Mouse (Mus musculus) heart, adult 9 months (tissue): ENCODE measurements around the gene Eps8l3.

Experiments
- DNase-seq, 2 experiments: peaks; one replicate each; pipeline ENCODE4 v3.0.0; 2022; ENCODE audit warnings: low spot score in 2 of 2

Gene Eps8l3

DNA sequence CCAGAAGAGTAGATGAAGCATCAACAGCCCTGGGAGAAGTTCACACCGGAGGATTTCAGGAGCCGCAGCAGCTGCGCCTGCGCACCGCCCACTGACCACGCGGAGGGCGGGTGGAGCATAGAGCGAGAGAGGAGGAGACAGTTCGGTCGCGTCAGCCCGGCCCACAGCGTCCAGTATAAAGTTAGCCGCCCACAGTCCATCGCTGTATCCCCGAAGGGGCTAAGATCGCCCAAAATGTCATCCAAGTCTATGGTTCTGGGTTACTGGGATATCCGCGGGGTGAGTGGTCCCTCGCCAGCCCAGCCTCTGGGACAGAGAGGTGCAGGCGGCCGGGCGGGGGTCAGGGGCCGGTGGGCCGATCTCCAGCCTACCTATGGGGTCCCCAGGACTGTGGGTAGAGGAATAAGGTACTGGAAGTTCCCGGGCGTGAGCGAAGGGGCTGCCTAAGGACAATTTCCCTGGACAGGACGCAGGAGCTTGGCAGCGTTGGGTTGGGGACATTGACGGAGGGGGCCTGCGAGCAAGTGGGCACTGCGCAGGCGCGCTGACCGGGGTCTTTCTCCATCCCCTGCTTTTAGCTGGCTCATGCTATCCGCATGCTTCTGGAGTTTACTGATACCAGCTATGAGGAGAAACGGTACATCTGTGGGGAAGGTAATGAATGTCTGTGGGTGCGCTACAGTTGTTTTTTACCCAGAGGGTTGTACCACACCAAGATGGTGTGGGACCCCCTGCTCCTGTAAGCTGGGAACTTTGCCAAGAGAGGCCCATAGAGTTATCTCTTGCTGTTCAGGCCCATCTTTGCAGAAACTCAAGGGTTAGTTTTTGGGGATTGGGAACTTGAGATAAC is 18.9 kb downstream of the Eps8l3 start, which contains the start of gene Gstm5:
Gstm5 (plus strand) TSS at position 102 of the 850 bp plus-strand sequence.
- peak; percentile 80 to 83 for DNase-seq

DNA sequence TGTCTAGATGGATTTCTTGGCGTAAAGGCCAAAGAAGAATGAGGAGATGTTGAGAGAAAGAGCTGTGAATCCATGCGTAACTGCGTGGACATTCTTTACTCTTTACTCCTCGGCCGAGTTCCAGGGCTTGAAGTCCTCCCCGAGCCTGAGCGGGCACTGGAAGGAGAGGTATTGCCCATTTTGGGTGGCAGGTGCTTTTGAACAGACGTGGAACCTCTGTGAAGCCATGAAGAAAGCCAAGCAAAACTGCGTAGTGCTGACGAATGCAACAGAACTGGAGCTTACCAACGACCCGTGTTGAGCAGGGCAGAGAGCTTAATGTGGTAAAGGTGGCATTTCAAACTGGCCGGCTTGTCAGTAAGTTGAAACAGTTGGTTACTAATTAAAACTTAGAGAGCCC is 21.7 kb downstream of the Eps8l3 start:
- no peak for DNase-seq

DNA sequence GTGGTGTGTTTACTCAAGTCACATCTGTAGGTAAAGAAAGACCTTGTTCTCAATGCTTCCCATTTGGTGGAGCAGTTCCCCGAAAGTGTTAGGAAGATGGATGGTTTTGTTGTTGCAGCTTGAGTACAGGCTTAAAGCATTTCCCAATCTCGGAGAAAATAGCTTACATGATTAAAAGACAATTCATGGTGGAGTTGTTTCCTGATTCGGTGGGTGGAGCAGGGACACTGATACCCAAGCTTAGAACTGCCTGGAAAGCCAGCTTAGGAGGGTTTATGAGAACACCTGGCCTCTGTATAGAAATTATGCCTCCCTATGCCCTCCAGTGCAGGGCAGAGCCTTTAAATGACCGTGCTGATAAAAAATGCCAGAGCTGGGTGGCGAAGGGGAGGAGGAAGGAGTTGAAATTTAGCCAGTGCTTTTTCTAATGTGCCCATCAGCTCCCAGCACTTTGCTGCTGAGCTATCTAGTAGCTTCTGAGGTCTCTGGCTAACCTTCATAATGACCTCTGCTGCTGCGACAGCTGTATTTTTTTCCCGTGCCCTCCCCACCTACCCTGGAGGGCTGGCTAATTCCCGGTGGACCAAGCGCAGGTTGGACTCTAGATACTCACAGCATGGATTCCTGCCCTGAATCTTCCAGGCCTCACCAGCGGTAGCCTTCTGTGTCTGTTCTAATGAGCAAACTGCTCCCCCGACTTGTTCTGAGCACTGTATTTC is 24.1 kb downstream of the Eps8l3 start:
- DNase-seq = no peak

DNA sequence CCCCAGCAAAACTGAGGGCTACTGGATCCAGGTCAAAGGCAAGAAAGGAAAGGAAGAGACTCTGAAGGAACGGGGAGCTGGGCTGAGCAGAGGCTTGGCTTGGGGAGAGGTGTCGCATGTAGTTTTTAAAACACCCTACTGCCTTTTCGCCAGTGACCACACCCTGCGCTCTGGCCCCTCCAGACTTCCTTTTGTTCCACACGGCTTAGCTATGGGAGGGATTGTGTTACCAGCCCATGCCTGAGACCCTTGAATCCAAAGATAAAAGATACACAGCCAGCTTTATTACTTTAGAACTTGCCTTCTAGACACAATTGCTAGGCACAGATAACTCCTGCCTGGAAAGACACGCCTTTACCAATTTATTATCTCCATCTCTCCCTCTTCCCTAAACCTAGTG is 28.9 kb downstream of the Eps8l3 start:
- DNase-seq = no peak

DNA sequence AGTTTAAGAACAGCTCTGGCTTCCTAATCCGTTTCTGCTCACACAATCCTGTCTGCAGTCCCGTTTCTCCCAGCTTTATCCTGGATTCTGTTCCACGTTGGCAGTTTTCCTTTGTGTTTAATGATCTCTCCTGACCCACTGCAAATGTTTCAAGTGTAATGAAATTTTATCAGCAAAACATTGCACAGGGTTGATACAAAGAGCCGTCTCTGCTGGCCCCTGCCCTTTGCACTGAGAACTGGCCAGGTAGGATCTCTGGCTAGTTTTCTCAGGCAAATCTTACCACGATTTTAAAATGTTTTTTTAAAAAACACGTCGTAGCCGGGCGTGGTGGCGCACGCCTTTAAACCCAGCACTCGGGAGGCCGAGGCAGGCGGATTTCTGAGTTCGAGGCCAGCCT is 39.6 kb downstream of the Eps8l3 start:
- DNase-seq = no peak

DNA sequence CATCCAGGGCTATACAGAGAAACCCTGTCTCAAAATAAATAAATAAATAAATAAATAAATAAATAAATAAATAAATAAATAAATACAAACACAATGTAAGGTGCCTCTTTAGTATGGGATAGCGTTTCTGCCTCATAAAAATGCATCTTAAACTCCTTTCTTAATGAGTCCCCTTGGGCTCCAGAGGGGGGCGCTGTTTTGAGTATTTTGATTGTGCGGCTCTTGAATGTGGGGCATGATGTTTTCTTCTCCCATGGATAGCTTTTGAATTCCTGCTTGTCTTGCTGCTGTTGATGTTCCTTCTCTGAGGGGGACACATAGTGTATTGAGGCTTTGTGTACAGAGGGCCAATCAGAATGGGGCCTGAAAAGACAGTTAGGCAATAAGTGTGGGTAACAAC is 40.1 kb downstream of the Eps8l3 start:
- DNase-seq = no peak

DNA sequence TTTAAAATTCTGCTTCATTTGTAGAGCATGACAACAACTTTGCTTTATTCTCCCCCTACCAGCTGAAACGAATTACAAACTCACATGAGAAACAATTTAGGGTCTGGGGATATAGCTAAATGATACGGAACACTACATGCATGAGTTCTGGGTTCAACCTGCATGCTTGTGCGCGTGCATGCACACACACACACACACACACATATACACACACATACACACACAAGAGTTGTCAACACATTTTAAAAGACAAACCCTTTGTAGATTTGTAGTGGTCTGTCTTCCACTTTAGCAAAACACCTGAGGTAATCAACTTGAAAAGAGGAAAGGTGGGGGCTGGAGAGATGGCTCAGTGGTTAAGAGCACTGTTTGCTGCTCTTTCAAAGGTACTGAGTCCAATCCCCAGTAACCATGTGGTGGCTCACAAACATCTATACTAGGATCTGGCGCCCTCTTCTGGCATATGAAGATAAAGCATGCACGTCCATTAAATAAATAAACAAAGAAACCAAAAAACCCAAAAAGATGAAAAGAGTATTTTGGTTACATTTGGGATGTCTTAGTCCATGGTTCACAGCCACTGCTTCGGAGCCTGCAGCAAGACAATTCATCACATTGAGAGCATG is 40.9 kb downstream of the Eps8l3 start:
- DNase-seq = peak in 1 of 2 experiments; percentile 60

DNA sequence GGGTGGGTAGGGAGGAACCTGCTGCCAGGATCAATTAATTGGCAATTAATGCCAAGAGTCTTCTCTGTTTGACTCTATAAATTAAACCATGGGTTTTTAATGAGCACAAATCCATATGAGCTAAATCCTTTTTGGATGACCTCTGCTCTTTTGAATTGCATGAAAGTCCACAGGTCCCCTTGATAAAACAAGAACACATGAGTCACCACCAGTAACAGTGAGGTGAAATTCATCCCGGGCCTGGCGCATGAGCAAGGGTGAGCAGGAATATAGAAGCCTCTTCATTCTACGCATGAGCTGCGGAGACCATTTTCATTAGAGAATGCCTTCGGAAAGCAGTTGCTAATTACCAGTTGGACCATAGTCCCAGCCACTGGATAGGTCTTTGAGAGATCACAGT is 43.3 kb downstream of the Eps8l3 start:
- no peak for DNase-seq

DNA sequence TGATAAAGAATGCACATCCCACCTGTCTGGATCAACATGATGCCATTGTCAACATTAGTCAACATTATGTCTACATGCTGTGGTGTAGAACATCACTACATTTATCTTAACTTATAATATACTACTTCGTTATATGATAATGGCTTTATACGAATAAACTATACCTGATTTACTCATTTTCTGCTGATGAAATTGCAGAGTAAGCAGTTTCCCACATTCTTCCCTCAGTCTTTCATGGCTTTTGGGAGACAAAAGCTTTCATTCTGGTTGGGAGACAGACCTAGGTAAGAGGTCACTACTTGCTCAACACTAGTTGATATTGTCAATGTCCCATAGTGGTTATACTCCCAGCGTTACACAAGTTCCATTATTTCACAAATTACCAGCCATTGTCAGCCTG is 48.3 kb downstream of the Eps8l3 start:
- no peak for DNase-seq

DNA sequence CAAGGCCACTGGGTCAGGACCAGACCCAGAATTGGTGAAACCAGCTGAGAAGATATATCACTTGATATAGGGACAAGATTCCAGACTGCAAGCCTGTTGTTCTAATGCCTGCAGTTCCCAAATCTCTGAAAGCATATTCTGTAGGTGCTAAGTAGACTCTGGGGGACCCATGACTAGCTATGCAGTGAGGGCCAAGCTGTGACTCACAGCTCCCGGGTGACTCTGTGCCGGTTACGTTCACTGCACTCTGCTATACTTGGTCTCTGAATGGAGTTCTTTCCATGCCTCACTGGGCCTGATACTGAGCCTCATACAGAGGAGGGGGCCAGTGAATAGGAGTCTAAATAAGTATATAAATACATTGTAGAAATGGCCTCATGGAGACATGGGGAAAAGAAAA is 50.8 kb downstream of the Eps8l3 start:
- DNase-seq = no peak

DNA sequence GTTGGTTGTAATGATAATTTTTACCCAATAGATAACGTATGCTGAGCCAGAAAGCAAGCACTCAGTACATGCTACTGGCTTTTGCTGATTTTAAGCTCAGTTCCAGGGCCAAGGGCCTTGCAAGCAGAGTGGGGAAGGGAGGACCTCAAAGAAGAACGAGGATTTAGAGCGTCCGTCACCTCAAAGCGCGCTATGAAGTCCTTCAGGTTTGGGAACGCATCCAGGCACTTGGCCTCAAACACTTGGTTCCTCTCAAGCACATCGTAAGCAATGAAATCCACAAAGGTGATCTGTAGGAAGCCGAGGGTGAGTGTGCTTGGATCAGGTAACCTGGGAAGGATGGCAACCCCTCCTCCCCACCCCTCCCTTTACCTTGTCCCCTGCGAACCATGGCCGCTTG is 51.7 kb downstream of the Eps8l3 start:
- no peak for DNase-seq

DNA sequence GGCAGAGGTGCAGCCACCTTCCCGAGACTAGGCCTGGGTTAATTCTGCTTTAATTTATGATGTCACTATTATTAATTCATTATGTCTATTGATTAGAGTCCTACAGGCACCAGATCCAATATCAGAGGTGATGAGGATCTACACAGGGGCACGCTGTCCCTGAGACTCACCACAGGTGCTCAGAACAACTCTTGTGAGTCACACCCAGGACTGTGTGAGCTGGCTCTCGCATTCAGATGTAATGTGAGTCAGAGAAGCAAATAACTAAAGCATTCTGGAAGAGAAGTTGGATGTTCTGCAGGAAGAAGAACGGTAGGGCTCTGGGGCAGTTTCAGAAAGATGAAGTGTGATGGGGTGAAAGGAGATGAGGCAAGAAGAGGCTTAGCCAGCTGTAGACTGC is 52.2 kb downstream of the Eps8l3 start:
- DNase-seq = no peak

DNA sequence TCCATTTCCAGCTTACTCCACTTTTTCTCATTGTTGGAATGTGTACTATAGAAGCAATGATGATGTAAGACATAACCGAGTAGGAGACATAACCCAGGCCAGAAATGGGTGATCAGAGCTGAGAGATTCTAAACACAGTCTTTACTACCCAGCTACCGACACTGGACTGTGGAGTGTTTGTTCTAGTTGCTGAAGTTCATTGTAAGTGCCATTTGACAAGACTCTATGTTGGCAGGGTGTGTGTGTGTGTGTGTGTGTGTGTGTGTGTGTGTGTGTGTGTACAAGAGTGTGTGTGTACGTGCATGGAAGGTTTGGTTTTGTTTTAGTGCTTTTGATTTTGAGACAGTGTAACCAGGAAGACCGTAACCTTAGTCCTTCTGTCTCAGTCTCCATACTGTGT is 52.7 kb downstream of the Eps8l3 start:
- no peak for DNase-seq

DNA sequence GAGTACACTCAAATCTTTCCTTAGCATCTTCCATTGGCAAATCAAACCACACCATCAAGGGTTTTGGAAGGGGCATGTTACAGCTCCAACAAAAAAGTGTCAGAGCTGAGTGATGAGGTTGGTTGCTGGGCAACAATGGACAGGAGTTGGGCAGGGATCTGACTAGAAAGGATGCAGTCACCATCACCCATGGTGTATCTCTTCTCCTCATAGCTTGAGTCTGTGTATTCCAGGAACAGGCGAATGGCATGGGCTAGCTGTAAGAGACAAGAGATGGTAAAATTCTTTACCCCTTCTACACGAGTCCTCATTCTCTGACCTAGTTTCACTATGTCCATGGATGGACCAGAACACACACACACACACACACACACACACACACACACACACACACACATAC is 54.1 kb downstream of the Eps8l3 start:
- no peak for DNase-seq

DNA sequence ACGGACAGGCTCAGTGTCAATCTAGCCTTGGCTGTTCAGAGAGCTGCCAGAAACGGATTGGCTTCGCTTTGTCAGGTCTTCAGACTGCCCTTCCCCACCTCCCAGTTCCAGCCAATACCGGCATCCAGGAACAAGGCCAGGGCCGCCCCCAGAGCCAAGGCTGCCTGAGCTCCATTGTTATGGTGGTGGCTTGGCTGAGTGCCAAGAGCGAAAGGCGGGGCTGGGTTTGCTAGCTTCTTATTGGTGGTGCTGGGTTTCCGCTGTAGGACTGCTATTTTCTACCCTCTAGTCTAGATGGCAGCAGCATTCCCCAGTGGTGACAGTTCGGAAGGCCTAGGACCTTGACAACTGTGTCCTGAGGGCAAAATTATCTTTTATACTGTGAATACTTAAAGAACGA is 54.6 kb downstream of the Eps8l3 start, which contains the start of gene Gstm7:
Gstm7 (minus strand) TSS at position 148 of the 400 bp plus-strand sequence.
- DNase-seq = peak; percentile 99

DNA sequence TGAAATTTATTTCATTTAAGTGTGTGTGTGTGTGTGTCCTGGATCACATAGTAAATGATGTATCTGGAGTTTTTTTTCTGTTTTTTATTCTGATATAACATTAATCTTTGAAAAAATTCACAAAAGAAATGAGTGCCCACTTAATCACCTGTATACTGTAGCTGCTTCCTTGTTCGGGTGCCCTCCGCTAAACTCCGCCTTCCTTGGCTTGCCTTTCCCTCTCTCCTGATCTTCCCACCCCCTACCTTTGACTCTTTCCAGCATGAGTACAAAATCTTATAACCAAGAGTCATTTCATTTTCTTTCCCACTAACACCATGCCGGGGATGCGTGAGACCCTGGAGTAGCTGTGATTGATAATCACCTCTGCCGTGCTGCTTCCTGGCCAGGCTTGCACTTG is 55.1 kb downstream of the Eps8l3 start:
- no peak for DNase-seq

DNA sequence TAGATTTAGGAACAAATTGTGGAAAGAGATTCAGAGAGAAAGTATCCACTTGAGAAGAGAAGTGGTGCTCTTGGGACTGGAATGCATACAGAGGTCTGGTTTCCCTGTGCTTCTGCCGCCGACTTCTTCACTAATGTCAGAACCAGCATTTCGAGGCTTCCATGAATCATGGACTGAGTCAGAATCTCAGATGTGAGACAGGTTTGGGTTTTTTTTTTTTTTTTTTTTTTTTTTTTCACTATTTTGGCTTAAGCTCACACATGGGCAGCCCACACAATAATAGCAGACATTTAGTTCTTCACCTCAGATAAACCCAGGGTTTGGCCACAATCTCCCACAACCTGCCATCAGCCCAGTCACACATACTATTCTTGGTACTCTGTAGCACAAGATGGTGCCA is 58.2 kb downstream of the Eps8l3 start:
- no peak for DNase-seq

DNA sequence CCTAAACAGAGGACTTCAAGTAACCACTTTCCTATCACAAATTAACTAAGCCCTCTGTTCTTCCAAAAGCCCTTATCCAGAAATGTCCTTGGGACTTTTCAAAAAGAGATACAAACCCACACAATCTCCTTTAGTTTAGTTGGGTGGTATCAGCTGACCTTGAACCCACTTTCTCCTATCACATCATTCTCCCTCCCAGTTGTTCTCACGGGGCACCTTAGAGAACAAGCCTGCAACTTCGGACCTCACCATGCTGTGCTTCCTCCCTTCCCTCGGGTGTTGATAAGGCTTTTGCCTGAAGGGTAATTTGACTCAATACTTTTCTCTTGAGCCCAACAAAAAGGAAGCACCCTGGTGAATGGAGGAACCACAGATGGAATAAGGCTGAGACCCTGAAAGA is 58.9 kb downstream of the Eps8l3 start:
- DNase-seq = no peak

DNA sequence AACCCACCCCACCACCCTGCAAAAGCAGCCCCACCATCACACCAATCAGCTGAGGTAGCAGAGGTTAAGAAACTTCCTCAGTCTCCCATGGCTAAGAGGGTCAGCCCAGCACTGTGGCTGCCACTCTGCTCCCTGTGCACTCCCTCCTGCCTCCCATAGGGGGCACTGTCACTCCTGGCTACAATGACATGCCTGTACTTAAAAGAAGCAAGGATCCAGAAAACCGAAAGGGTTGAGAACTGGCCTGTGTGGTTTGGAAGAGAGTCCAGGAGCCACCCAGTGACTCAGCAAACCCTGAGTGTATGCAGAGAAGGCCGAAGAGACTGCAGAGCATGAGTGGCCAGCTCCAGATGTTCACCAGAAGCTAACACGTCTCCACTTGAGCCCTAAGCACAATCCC is 62.4 kb downstream of the Eps8l3 start:
- peak; percentile 85 to 89 for DNase-seq

DNA sequence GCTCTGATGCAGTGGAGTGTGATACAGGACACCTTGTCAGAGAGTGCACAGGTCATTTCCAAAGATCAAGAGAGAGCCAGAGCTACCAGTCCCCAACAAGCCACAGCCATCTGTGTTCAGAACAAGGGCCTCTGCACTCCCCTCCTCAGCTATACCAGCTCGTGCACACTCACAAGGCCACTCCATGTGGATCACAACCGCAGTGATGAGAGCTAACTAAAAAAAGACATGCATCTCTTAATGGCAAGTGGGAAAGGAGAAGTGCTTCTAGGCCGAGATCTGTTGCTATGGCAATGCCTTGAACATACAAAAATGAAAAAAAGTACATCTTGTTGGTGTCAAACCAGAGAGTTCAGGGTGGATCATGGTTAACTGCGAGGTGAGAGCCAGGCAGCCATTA is 62.8 kb downstream of the Eps8l3 start:
- no peak for DNase-seq

DNA sequence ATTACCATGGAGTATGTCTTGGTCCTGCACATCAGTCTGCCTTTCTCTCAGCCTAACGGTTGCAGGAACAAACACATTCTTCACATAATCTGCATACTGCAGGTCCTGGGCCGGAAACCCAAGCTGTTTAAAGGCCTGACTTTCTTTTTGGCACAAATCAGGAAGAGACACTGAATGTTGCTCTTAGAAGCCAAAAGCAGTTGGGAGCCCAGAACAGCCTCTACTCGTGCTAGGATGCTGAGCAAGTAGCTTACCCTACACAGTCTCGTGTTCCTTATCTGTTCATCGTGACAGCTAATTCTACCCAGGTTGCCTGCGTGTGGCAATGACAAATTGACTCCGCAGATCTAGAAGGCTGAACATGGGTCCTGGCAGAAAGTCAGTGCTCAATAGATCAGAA is 63.5 kb downstream of the Eps8l3 start:
- DNase-seq = no peak

DNA sequence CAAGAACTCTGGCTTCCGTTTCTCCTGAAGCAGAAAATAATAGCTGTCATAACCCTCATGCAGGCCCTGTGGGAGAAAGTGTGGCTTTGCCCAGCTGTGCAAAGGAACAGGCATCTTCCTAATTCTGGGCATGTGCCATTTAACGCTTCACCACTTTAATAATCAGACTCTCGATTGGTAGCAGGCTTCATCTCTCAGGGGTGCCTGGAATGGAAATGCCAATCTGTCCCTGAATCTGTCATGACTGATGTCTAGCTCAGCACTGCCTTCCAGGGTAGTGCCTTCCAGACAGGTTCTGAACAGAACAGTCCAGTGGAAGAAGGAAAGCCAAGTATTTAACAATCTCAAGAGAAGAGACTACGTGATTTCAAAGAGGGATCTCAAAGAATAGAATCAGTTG is 64.2 kb downstream of the Eps8l3 start:
- DNase-seq = no peak
